Mouse (Mus musculus) lung, postnatal 0 days (tissue): ENCODE measurements around the gene Pik3r5. TPM values are rescaled to one million over a fixed set of nuclear protein-coding genes. Genes with fewer than 3 reads are reported as not detected.

Experiments used
- ATAC-seq: fragments of 200-750 bp; cut with Nextera tagmentation; 2 replicates; pipeline ENCODE4 v1.8.0; 2017; ENCODE audit warnings: moderate library complexity
- DNase-seq: peaks from one replicate; pipeline ENCODE4 v3.0.0-alpha.2; 2016; ENCODE audit warnings: low spot score
- H3K27ac ChIP-seq: fragments of 300-500 bp; sonication (generic); 2 replicates; pipeline ENCODE4 v1.5.1; 2014; ENCODE audit warnings: antibody characterized with exemption, mild to moderate bottlenecking, low read length, mixed read lengths
- H3K27me3 ChIP-seq: fragments of 300-500 bp; sonication (generic); replicated peaks from 2 replicates; pipeline ENCODE4 v1.6.1; 2014; ENCODE audit warnings: low read length, mixed read lengths; ENCODE audit not compliant: insufficient read depth
- H3K36me3 ChIP-seq: fragments of 300-500 bp; sonication (generic); 2 replicates; pipeline ENCODE4 v1.6.1; 2014; ENCODE audit warnings: low read length, mixed read lengths; ENCODE audit not compliant: insufficient read depth
- H3K4me1 ChIP-seq: fragments of 300-500 bp; sonication (generic); 2 replicates; pipeline ENCODE4 v1.6.1; 2014; ENCODE audit warnings: antibody characterized with exemption, low read depth, low read length, mixed read lengths; ENCODE audit not compliant: insufficient read depth
- H3K4me2 ChIP-seq: fragments of 300-500 bp; sonication (generic); replicated peaks from 2 replicates; pipeline ENCODE4 v1.6.1; 2014; ENCODE audit warnings: low read depth, mild to moderate bottlenecking, low read length, moderate library complexity, mixed read lengths
- H3K4me3 ChIP-seq: fragments of 300-500 bp; sonication (generic); 2 replicates; pipeline ENCODE4 v1.5.1; 2014; ENCODE audit warnings: low read depth, low read length
- H3K9ac ChIP-seq: fragments of 300-500 bp; sonication (generic); replicated peaks from 2 replicates; pipeline ENCODE4 v1.6.1; 2014; ENCODE audit warnings: low read depth, mild to moderate bottlenecking
- H3K9me3 ChIP-seq: fragments of 300-500 bp; sonication (generic); 2 replicates; pipeline ENCODE4 v1.6.1; 2016; ENCODE audit warnings: low read length, mixed read lengths
- CTCF ChIP-seq: IDR thresholded peaks from 2 replicates; pipeline ENCODE4 v1.5.1; 2016; ENCODE audit warnings: antibody characterized with exemption, mild to moderate bottlenecking
- EP300 ChIP-seq: IDR thresholded peaks from 2 replicates; pipeline ENCODE4 v1.6.1; 2016; ENCODE audit warnings: antibody characterized with exemption, mild to moderate bottlenecking, control low read depth
- WGBS: fragments of 180-500 bp; shearing (Covaris S2); extraction: QIAGEN DNeasy Blood & Tissue Kit; methylation state at CpG from one replicate; pipeline ENCODE4 v1.1.7; 2014; 5-methylcytosine and 5-hydroxymethylcytosine counted together
- polyA plus RNA-seq: library from polyadenylated mRNA; unstranded; fragments of >200 nt; fragmentation: Nextera tagmentation; extraction: Ambion mirVana; gene quantifications from 2 replicates; pipeline ENCODE4 v1.2.1, GENCODE M21; 2015

Pik3r5 gene
- polyA plus RNA-seq, 1 experiment from 2014 or later = 1.1 TPM

GRCm38 (mm10) chr11:68492592-68492991, 60.7 kb downstream of the Pik3r5 start:
- H3K27me3 ChIP-seq = no peaks in the 10 kb centered on the region
- no peak overlapping the region for H3K9ac ChIP-seq
- no peak overlapping the region for H3K4me2 ChIP-seq
- H3K4me3 ChIP-seq = no peak overlapping the region
- H3K9me3 ChIP-seq = no peaks in the 10 kb centered on the region
- no peak for ATAC-seq
- no peaks in the 10 kb centered on the region for H3K36me3 ChIP-seq
- no peak for DNase-seq
- peaks cover 6% of the 10 kb centered on the region; the same call in 1 of the 2 replicates for H3K4me1 ChIP-seq
- no peak overlapping the region for H3K27ac ChIP-seq
- WGBS = 83% methylated on average over 10 of the region's 11 CpGs
- TF ChIP-seq CTCF (no peak), EP300 (no peak)

- peaks cover 6% of the 10 kb centered on the region; the same call in 1 of the 2 replicates for H3K4me1 ChIP-seq
- H3K9me3 ChIP-seq = no peaks in the 10 kb centered on the region
- no peak overlapping the region for H3K4me2 ChIP-seq
- H3K9ac ChIP-seq = no peak overlapping the region
- 36% methylated on average over 5 of the region's 5 CpGs for WGBS
- TF ChIP-seq EP300 (no peak), CTCF (no peak)
- H3K27ac ChIP-seq = no peak overlapping the region
- no peaks in the 10 kb centered on the region for H3K36me3 ChIP-seq
- no peak overlapping the region for H3K4me3 ChIP-seq
- DNase-seq (no peak), ATAC-seq (no peak)
- H3K27me3 ChIP-seq = no peaks in the 10 kb centered on the region
Measured at GRCm38 (mm10) chr11:68493760-68494159, 61.8 kb downstream of the Pik3r5 start.

GRCm38 (mm10) chr11:68497081-68497480, 65.2 kb downstream of the Pik3r5 start:
- Histone ChIP-seq H3K4me3 (no peak overlapping the region), H3K36me3 (no peaks in the 10 kb centered on the region), H3K4me2 (no peak overlapping the region), H3K9me3 (no peaks in the 10 kb centered on the region), H3K9ac (no peak overlapping the region), H3K4me1 (peaks cover 9% of the 10 kb centered on the region; the same call in 1 of the 2 replicates), H3K27ac (no peak overlapping the region), H3K27me3 (no peaks in the 10 kb centered on the region)
- DNase-seq = peak; percentile 33
- TF ChIP-seq EP300 (no peak), CTCF (no peak)
- ATAC-seq = no peak
- WGBS = 47% methylated on average over 6 of the region's 6 CpGs

- no peak overlapping the region for H3K9ac ChIP-seq
- H3K36me3 ChIP-seq = no peaks in the 10 kb centered on the region
- H3K4me2 ChIP-seq = no peak overlapping the region
- ATAC-seq (no peak), DNase-seq (no peak)
- no peaks in the 10 kb centered on the region for H3K9me3 ChIP-seq
- H3K27me3 ChIP-seq = no peaks in the 10 kb centered on the region
- H3K4me1 ChIP-seq = peaks cover 9% of the 10 kb centered on the region; the same call in 1 of the 2 replicates
- WGBS = 90% methylated on average over 11 of the region's 11 CpGs
- no peak overlapping the region for H3K27ac ChIP-seq
- H3K4me3 ChIP-seq = no peak overlapping the region
- TF ChIP-seq EP300 = no peak
- no peak for TF ChIP-seq CTCF
Measured at GRCm38 (mm10) chr11:68498517-68498916, 66.6 kb downstream of the Pik3r5 start.

- H3K9ac ChIP-seq = no peak overlapping the region
- no peak overlapping the region for H3K4me3 ChIP-seq
- H3K27me3 ChIP-seq = no peaks in the 10 kb centered on the region
- no peaks in the 10 kb centered on the region for H3K36me3 ChIP-seq
- peaks cover 9% of the 10 kb centered on the region; the same call in 1 of the 2 replicates for H3K4me1 ChIP-seq
- ATAC-seq (no peak), DNase-seq (no peak)
- H3K27ac ChIP-seq = no peak overlapping the region
- no peaks in the 10 kb centered on the region for H3K9me3 ChIP-seq
- TF ChIP-seq CTCF (no peak), EP300 (no peak)
- 60% methylated on average over 7 of the region's 8 CpGs for WGBS
- no peak overlapping the region for H3K4me2 ChIP-seq
Measured at GRCm38 (mm10) chr11:68498999-68499699, 67.2 kb downstream of the Pik3r5 start.

- H3K4me2 ChIP-seq = no peak overlapping the region
- DNase-seq = no peak
- peak; percentile 32; the same call in 1 of the 2 replicates for ATAC-seq
Measured at GRCm38 (mm10) chr11:68500949-68501350, 69.0 kb downstream of the Pik3r5 start.

More at GRCm38 (mm10) chr11:68500949-68501350, 69.0 kb downstream of the Pik3r5 start:
- Histone ChIP-seq H3K27me3 (no peaks in the 10 kb centered on the region), H3K27ac (no peak overlapping the region), H3K9ac (no peak overlapping the region), H3K4me3 (no peak overlapping the region), H3K9me3 (no peaks in the 10 kb centered on the region), H3K36me3 (no peaks in the 10 kb centered on the region), H3K4me1 (peaks cover 9% of the 10 kb centered on the region; the same call in 1 of the 2 replicates)
- 9% methylated on average over 13 of the region's 14 CpGs for WGBS
- no peak for TF ChIP-seq EP300
- no peak for TF ChIP-seq CTCF
